Mouse (Mus musculus) spleen, adult 18-20 months (tissue): ENCODE measurements around the gene Fam228b.
"Not testable (repeated sequence)": the region's sequence is repeated elsewhere in the genome, so short reads cannot be mapped to it uniquely, and the experiment has no call there.

Source experiments
- DNase-seq, 2 experiments: peaks; one replicate each; pipeline ENCODE4 v3.0.0; 2022; ENCODE audit warnings: mixed read lengths in 2 of 2

Gene Fam228b

DNA sequence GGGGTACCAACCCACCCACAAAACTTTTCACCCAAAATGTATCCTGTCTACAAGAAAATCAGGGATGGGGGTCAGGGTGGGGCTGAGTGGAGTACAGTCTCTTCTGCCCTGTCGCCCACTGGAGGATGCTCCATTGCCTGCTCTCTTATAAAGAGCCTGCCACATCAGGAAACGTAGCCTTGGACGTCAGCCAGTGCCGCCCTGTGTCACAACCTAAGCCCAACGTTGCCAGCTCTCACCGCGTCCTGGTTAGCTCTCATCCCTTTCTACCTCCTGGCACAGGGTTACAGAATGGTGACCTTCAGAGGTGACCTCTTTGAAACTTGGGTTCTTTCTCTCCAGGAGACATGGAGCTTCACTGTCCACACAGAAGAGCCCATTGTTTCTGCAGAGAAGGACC lies 28.2 kb downstream of the Fam228b start:
- DNase-seq = no peak

- no peak for DNase-seq
These were observed 31.0 kb downstream of the Fam228b start, which contains the start of gene Fam228a for GRCm38 (mm10) chr12:4738031-4738576. Gene Fam228a (minus strand): TSS chr12:4738430.

GRCm38 (mm10) chr12:4732332-4732731 lies 36.7 kb downstream of the Fam228b start:
- no peak for DNase-seq

DNA sequence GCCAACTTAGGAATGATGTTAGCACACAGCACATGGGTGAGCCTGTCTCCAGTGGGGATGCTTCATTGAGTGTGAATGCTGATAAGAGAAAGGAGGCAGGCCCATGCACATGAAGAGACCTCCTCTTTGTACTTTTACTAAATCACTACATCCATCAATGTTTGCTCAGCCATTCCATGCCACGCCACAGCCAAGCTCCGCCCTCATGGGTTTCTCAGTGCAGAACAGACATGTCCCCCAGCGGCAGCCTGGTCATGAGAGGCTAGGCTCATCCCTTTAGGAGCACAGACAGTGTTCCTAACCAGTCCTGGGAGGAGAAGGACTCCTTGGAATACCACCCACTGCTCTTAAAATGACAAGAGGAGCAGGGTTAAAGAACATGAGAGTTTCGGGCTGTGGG lies 37.4 kb downstream of the Fam228b start:
- no peak for DNase-seq

- DNase-seq = no peak
These were observed 39.9 kb downstream of the Fam228b start for GRCm38 (mm10) chr12:4729165-4729564.

DNA sequence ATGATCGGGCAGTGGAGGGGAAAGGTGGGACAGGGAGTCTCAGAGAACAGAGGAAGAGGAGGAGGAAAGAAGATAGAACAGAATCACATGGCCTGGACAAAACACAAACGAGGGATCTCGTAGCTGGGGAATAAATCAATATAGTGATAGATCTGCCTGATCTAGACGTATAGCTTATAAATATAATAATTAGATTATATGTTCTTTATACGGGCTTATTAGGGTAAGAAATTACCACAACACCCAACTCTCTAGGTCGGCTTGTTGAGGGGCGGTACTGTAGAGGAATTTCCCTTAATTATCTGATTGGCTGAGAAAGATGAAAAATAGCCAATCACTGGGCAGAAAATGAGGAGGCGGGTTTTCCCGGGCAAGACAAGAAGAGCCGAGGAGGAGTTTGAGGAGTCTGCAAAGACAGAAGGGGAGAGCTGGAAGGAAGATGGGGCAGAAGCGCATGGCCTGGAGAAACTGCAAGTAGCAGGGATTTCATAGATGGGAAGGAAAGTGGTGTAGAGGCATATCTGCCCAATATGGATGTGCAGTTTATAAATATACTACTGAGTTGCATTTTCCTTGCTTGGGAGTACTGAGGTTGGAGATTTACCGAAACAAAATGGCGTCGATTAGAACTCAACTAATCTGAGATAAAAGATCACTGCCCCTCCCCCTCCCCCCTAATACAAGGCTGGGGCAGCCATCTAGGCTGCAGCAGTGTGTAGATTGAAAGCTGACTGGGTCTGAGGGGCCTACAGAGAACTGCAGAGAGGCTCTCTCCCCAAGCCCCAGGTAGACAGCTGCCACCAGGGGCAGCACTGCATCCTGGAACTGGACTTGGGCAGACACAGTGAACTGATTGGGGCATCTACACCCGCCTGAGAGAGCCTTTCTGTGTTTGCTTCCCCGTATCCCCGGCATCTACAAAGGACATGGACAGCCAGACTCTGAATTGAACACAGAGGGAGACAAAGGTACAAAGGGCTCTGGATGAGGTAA lies 49.0 kb downstream of the Fam228b start:
- DNase-seq = no peak

GRCm38 (mm10) chr12:4719066-4719761 lies 49.9 kb downstream of the Fam228b start:
- DNase-seq = no peak

DNA sequence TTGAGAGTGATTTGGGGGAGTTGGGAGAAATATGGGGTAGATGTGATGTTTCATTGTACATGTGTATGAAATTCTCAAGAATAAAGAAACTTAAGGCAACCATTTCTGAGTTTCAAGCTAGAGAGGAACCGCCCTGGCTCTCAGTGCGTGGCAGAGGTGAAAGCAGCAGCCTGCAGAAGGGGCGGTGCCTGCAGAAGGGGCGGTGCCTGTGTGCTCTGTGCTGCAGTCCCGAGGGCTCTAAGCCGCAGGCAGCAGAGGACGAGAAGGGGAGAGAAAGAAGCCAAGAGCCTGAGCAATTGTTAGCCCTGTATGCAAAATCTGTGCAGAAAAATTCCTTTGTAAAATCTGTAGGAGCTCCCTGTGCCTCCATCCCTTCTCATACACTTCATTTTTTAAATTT lies 51.6 kb downstream of the Fam228b start:
- peak in 1 of 2 experiments; percentile 38 for DNase-seq

DNA sequence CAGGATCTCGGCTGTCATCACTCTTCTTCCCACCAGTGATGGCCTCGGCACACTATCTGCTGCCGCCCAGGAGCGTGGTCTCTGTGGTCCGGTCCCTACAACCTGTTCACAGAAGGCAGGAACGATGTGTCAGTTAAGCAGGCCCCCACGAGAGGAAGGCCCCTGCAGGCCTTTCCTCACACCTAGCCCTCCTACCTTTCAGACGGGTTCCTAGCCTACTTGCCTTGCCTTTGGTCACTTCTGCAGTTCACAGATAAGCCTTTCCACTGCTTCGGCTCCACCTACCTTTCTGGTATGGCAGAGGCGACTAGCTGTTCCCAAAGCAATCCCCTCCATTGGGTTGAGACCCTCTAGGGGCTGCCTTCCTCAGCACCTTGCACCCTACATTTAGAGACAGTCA lies 53.5 kb downstream of the Fam228b start:
- DNase-seq = no peak

GRCm38 (mm10) chr12:4713361-4713760 lies 55.7 kb downstream of the Fam228b start:
- DNase-seq = no peak

DNA sequence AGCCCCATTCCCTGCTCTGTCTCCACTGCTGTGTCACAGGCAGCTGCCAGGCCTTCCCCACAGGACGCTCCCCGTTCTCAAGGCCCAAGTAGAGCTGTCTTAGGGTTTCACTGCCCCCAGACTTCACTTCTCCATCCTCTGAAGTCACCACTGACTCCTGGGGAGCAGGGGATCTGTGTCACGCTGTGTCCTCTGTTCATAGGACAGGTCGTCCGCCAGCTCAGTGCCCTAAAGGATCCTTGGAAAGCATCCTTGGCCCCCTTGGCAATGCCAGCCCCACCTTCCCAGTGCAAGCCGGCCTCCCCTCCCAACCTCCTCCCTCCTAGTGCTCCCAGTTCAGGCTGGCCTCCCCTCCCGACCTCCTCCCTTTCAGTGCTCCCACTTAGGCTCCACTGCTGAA lies 59.1 kb downstream of the Fam228b start:
- DNase-seq = no peak

DNA sequence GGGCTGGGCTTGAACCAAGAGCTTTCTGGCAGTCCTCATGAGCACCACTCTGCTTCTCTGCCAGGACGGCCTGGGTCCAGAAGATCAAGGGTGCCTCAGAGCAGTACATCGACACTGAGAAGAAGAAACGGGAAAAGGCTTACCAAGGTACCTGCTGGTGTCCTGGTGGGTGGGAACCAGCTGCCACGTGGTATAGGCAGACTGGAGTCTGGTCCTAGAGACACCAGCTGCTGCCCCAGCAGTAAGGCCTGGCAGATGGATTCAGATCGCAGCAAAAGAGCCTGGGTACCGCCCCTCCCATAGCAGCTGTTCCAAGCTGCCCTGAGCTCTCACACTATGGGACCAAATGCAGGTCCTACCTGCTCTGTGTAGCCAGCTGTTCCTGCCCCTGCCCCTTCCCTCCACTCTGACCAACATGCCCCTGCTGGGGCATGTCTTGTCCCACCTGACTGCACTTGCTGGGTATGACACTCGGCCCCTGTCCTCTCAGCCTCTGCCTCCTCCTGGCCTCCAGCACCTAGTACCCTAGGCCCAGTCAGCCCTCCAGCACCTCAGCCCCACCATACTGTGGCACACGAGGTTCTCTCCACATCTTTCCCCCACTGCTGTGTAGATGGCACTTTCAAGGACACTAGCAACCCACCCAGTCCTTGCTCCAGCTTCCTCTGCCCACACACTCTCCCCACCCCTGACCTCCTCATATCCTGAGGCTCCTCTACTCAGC lies 60.0 kb downstream of the Fam228b start:
- DNase-seq = no peak

DNA sequence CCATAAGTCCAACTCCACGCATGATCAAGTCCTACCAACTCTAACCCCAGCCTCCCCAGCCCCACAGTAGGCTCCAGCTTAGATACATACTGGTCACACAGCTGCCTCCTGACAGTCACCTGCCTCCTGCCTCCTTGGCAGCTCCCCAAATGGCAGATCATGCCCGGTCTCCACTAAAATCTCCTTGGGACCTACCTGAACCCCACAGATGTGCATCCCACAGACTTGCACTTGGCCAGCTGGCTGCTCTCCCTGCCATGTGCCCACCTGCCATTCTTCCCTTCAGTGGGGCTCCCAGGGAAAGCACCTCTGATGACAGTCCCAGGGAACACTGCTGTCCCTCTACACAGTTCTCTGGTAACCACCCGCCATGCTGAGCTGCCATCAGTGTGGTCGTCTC lies 60.8 kb downstream of the Fam228b start:
- no peak for DNase-seq

- no peak for DNase-seq
These were observed 61.5 kb downstream of the Fam228b start for GRCm38 (mm10) chr12:4707488-4708017.

DNA sequence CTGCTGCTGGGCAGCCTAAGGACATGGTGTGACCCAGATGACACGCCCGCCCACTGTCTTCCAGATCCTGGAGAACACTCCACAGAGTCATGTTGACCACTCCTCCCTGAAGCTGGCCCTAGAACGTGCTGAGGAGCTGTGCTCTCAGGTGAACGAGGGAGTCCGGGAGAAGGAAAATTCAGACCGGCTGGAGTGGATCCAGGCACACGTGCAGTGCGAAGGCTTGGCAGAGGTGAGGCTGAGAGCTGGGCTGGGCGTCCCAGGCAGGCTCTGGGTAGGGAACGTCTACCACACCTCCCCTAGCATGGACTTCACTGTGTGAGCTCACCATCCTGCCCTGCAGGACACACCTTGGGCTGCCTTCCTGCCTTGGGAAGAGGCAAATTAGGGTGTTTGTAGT lies 62.2 kb downstream of the Fam228b start:
- DNase-seq = no peak

- DNase-seq = no peak
These were observed 62.9 kb downstream of the Fam228b start for GRCm38 (mm10) chr12:4706175-4706574.

- DNase-seq = not testable (repeated sequence)
These were observed 63.4 kb downstream of the Fam228b start for GRCm38 (mm10) chr12:4705626-4706025.

DNA sequence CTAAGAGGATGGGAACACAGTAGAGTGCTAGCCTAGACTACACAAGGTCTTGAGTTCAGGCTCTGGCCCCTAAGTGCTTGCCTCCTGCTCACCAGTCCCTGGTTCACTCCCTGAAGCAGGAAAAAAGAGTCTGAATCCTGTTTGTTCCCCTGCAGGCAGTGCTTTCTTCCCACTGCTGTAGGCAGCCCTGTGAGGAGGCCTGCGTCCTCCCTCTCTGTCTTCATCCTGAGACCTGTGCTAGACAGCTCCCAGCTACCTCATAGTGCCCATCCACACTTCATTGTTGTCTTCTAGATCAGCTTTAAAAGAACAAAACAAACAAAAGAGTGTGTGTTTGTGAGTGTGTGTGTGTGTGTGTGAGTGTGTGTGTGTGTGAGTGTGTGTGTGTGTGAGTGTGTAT lies 74.5 kb downstream of the Fam228b start:
- DNase-seq = no peak

DNA sequence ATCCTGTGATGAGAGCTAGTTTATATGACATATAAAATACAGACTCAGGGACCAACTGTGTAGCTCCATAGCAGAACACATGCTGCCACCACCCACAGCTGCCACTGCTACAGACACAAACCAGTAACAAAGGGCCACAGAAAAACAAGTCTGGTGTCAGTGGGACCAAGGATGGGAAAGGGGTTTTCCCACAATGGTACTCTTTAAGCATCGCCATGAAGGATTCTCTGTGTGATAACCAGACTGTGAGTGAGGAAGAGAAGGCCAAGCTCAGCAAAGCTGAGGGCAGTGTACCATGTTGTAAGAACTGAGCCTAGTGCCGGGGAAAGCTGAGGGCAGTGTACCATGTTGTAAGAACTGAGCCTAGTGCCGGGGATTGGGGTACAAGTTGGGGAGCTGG lies 77.9 kb downstream of the Fam228b start:
- no peak for DNase-seq
